Mouse (Mus musculus): ENCODE measurements around the gene Ppp1cc. TPM values are rescaled to one million over a fixed set of nuclear protein-coding genes. Genes with fewer than 3 reads are reported as not detected.
"Not testable (repeated sequence)": the region's sequence is repeated elsewhere in the genome, so short reads cannot be mapped to it uniquely, and the experiment has no call there.

The Ppp1cc gene
- total RNA-seq, 2 experiments from 2014 or later = 125 to 143 TPM

GRCm38 (mm10) chr5:122135290-122135882 lies 22.7 kb upstream of the Ppp1cc start:
- no peak for DNase-seq (ENCODE audit: low spot score)

- peak; percentile 42 for DNase-seq (ENCODE audit: low spot score)
These were observed 21.3 kb upstream of the Ppp1cc start for GRCm38 (mm10) chr5:122136508-122137408.

GRCm38 (mm10) chr5:122138856-122139255 lies 19.2 kb upstream of the Ppp1cc start:
- no peak for DNase-seq (ENCODE audit: low spot score)

GRCm38 (mm10) chr5:122139771-122140170 lies 18.3 kb upstream of the Ppp1cc start:
- DNase-seq (ENCODE audit: low spot score) = not testable (repeated sequence)

- DNase-seq (ENCODE audit: low spot score) = no peak
These were observed 17.4 kb upstream of the Ppp1cc start, which contains the start of gene Ccdc63 for GRCm38 (mm10) chr5:122140723-122141122. TSS of gene Ccdc63 (minus strand) at chr5:122140823.

GRCm38 (mm10) chr5:122142230-122142992 lies 15.7 kb upstream of the Ppp1cc start:
- DNase-seq (ENCODE audit: low spot score) = no peak

- DNase-seq (ENCODE audit: low spot score) = peak; percentile 54
These were observed 14.5 kb upstream of the Ppp1cc start for GRCm38 (mm10) chr5:122143543-122143942.

- no peak for DNase-seq (ENCODE audit: low spot score)
These were observed 13.3 kb upstream of the Ppp1cc start for GRCm38 (mm10) chr5:122144825-122145224.

GRCm38 (mm10) chr5:122145381-122146055 lies 12.6 kb upstream of the Ppp1cc start:
- DNase-seq (ENCODE audit: low spot score) = peak; percentile 64

- peak; percentile 87 for DNase-seq (ENCODE audit: low spot score)
These were observed 12.0 kb upstream of the Ppp1cc start for GRCm38 (mm10) chr5:122146056-122146580.

- no peak for DNase-seq (ENCODE audit: low spot score)
These were observed 11.5 kb upstream of the Ppp1cc start for GRCm38 (mm10) chr5:122146609-122147008.

GRCm38 (mm10) chr5:122148107-122148506 lies 10.0 kb upstream of the Ppp1cc start:
- DNase-seq (ENCODE audit: low spot score) = no peak

- DNase-seq (ENCODE audit: low spot score) = no peak
These were observed 8.8 kb upstream of the Ppp1cc start for GRCm38 (mm10) chr5:122149259-122149658.

- not testable (repeated sequence) for DNase-seq (ENCODE audit: low spot score)
These were observed 5.6 kb upstream of the Ppp1cc start for GRCm38 (mm10) chr5:122152508-122152907.

GRCm38 (mm10) chr5:122154006-122154405 lies 4.1 kb upstream of the Ppp1cc start:
- no peak for DNase-seq (ENCODE audit: low spot score)

GRCm38 (mm10) chr5:122154782-122155181 lies 3.3 kb upstream of the Ppp1cc start:
- no peak for DNase-seq (ENCODE audit: low spot score)

GRCm38 (mm10) chr5:122155613-122156012 lies 2.5 kb upstream of the Ppp1cc start:
- no peak for DNase-seq (ENCODE audit: low spot score)

- DNase-seq (ENCODE audit: low spot score) = no peak
These were observed 1.6 kb upstream of the Ppp1cc start for GRCm38 (mm10) chr5:122156486-122156885.

GRCm38 (mm10) chr5:122158557-122159515 lies 758 bp downstream of the Ppp1cc start:
- no peak for DNase-seq (ENCODE audit: low spot score)

- no peak for DNase-seq (ENCODE audit: low spot score)
These were observed 5.1 kb downstream of the Ppp1cc start for GRCm38 (mm10) chr5:122163194-122163593.

Data from gastrocnemius, adult 18-20 months (tissue).